Mouse (Mus musculus) macrophage (primary cell): ENCODE measurements around the gene Hk1. TPM values are rescaled to one million over a fixed set of nuclear protein-coding genes. Genes with fewer than 3 reads are reported as not detected.

Source experiments
- H3K27ac ChIP-seq: fragments of 350-480 bp; formaldehyde crosslinking; 2 replicates; pipeline ENCODE4 v1.9.0; 2021
- H3K36me3 ChIP-seq: fragments of 350-480 bp; formaldehyde crosslinking; 2 replicates; pipeline ENCODE4 v1.9.0; 2021; ENCODE audit errors: inconsistent target
- H3K4me3 ChIP-seq: fragments of 350-480 bp; formaldehyde crosslinking; 2 replicates; pipeline ENCODE4 v1.9.0; 2021; ENCODE audit errors: inconsistent target
- H3K79me2 ChIP-seq: fragments of 350-480 bp; formaldehyde crosslinking; 2 replicates; pipeline ENCODE4 v1.9.0; 2021; ENCODE audit errors: inconsistent target
- whole genome bisulfite sequencing: methylation state at CpG from one replicate; pipeline ENCODE4 v1.1.7; 2026; ENCODE audit warnings: inconsistent platforms; ENCODE audit not compliant: missing documents; 5-methylcytosine and 5-hydroxymethylcytosine counted together
- polyA plus RNA-seq: library from polyadenylated mRNA; stranded (reverse); fragments of 250-400 nt; gene quantifications from 3 replicates; pipeline ENCODE4 v1.2.4, GENCODE M21; 2018; ENCODE audit warnings: inconsistent platforms
- total RNA-seq, 78 experiments: library from RNA; depleted of rRNA; stranded (reverse); fragments of 250-400 nt; gene quantifications; 1 replicate in 9 of 78; 2 replicates in 24 of 78; 3 replicates in 43 of 78; 4 replicates in 2 of 78; pipeline ENCODE4 v1.2.4; 2018; ENCODE audit warnings: inconsistent platforms in 56 of 78

Hk1 gene
- 100 to 1,000 TPM in 5 of 26 experiments, 10 to 100 TPM in 21; 33.0 to 231 (median 68.5) TPM for total RNA-seq (2018; cell fraction: chromatin; rRNA removed)
- total RNA-seq (2018; cell fraction: cytosol; rRNA removed): 100 to 1,000 TPM in 10 of 26 experiments, 10 to 100 TPM in 16; 40.9 to 149 (median 85.6) TPM
- 100 to 1,000 TPM in 12 of 26 experiments, 10 to 100 TPM in 14; 28.4 to 169 (median 95.4) TPM for total RNA-seq (2018; cell fraction: nucleus; rRNA removed)
- 41.4 to 62.1 TPM (median 46.7 TPM) in 3 replicates for polyA plus RNA-seq

GRCm38 (mm10) chr10:62379808-62380207 lies at the start of gene Hk1:
Hk1 (minus strand) TSS chr10:62379908.
- Histone ChIP-seq H3K27ac (no peak within 1 kb of the TSS), H3K36me3 (no peaks in the 10 kb centered on the region), H3K4me3 (no peak within 1 kb of the TSS), H3K79me2 (no peaks in the 10 kb centered on the region)
- WGBS: 100% methylated on average over 1 of the region's 1 CpGs

- Histone ChIP-seq H3K4me3 (no peak overlapping the region), H3K36me3 (peaks cover 21% of the 10 kb centered on the region; the same call in 1 of the 2 replicates), H3K79me2 (no peaks in the 10 kb centered on the region), H3K27ac (no peak overlapping the region)
- 80% methylated on average over 8 of the region's 9 CpGs for WGBS
These were observed 45.6 kb upstream of the Hk1 start for GRCm38 (mm10) chr10:62425081-62425871.

- Histone ChIP-seq H3K4me3 (no peak within 1 kb of the TSS), H3K79me2 (no peaks in the 10 kb centered on the region), H3K27ac (no peak within 1 kb of the TSS), H3K36me3 (no peaks in the 10 kb centered on the region)
- 84% methylated on average over 15 of the region's 15 CpGs for WGBS
These were observed 42.5 kb upstream of the Hk1 start, which contains the start of gene Hkdc1 for GRCm38 (mm10) chr10:62422255-62422654. Hkdc1 (minus strand) TSS chr10:62422491.

GRCm38 (mm10) chr10:62421127-62421526 lies 41.4 kb upstream of the Hk1 start:
- WGBS: 91% methylated on average over 3 of the region's 3 CpGs
- Histone ChIP-seq H3K36me3 (no peaks in the 10 kb centered on the region), H3K27ac (no peak overlapping the region), H3K79me2 (no peaks in the 10 kb centered on the region), H3K4me3 (no peak overlapping the region)

- H3K79me2 ChIP-seq: no peaks in the 10 kb centered on the region
- no peak overlapping the region for H3K4me3 ChIP-seq
- H3K36me3 ChIP-seq: no peaks in the 10 kb centered on the region
- WGBS: 55% methylated on average over 6 of the region's 6 CpGs
- H3K27ac ChIP-seq: no peak overlapping the region
These were observed 40.7 kb upstream of the Hk1 start for GRCm38 (mm10) chr10:62420399-62420798.

- H3K27ac ChIP-seq: no peak overlapping the region
- H3K79me2 ChIP-seq: no peaks in the 10 kb centered on the region
- H3K4me3 ChIP-seq: no peak overlapping the region
- H3K36me3 ChIP-seq: no peaks in the 10 kb centered on the region
- WGBS: 99% methylated on average over 5 of the region's 5 CpGs
These were observed 39.7 kb upstream of the Hk1 start for GRCm38 (mm10) chr10:62419422-62419821.

GRCm38 (mm10) chr10:62418831-62419356 lies 39.2 kb upstream of the Hk1 start:
- H3K27ac ChIP-seq: no peak overlapping the region
- H3K79me2 ChIP-seq: no peaks in the 10 kb centered on the region
- H3K36me3 ChIP-seq: no peaks in the 10 kb centered on the region
- WGBS: 96% methylated on average over 7 of the region's 7 CpGs
- no peak overlapping the region for H3K4me3 ChIP-seq

- H3K27ac ChIP-seq: no peak overlapping the region
These were observed 33.9 kb upstream of the Hk1 start for GRCm38 (mm10) chr10:62413606-62413982.

GRCm38 (mm10) chr10:62412906-62413605 lies 33.3 kb upstream of the Hk1 start:
- no peak overlapping the region for H3K27ac ChIP-seq
- no peaks in the 10 kb centered on the region for H3K79me2 ChIP-seq
- WGBS: 61% methylated on average over 8 of the region's 8 CpGs
- H3K4me3 ChIP-seq: no peak overlapping the region
- no peaks in the 10 kb centered on the region for H3K36me3 ChIP-seq

More at GRCm38 (mm10) chr10:62413606-62413982, 33.9 kb upstream of the Hk1 start:
- Histone ChIP-seq H3K4me3 (no peak overlapping the region), H3K79me2 (no peaks in the 10 kb centered on the region), H3K36me3 (no peaks in the 10 kb centered on the region)
- WGBS: 51% methylated on average over 4 of the region's 4 CpGs

GRCm38 (mm10) chr10:62411431-62412410 lies 32.0 kb upstream of the Hk1 start:
- no peaks in the 10 kb centered on the region for H3K79me2 ChIP-seq
- H3K36me3 ChIP-seq: no peaks in the 10 kb centered on the region
- H3K4me3 ChIP-seq: no peak overlapping the region
- H3K27ac ChIP-seq: no peak overlapping the region
- WGBS: 79% methylated on average over 18 of the region's 19 CpGs

- Histone ChIP-seq H3K27ac (no peak overlapping the region), H3K79me2 (no peaks in the 10 kb centered on the region), H3K36me3 (no peaks in the 10 kb centered on the region), H3K4me3 (no peak overlapping the region)
- 5% methylated on average over 5 of the region's 5 CpGs for WGBS
These were observed 31.2 kb upstream of the Hk1 start for GRCm38 (mm10) chr10:62410943-62411342.

GRCm38 (mm10) chr10:62404901-62405300 lies 25.2 kb upstream of the Hk1 start:
- H3K36me3 ChIP-seq: no peaks in the 10 kb centered on the region
- no peaks in the 10 kb centered on the region for H3K79me2 ChIP-seq
- WGBS: 62% methylated on average over 14 of the region's 14 CpGs
- H3K4me3 ChIP-seq: no peak overlapping the region
- H3K27ac ChIP-seq: no peak overlapping the region

- WGBS: 83% methylated on average over 17 of the region's 19 CpGs
- H3K4me3 ChIP-seq: no peak overlapping the region
These were observed 22.0 kb upstream of the Hk1 start for GRCm38 (mm10) chr10:62401641-62402111.

GRCm38 (mm10) chr10:62383011-62383410 lies 3.3 kb upstream of the Hk1 start:
- Histone ChIP-seq H3K27ac (no peak overlapping the region), H3K79me2 (no peaks in the 10 kb centered on the region), H3K4me3 (no peak overlapping the region), H3K36me3 (no peaks in the 10 kb centered on the region)
- WGBS: 87% methylated on average over 3 of the region's 3 CpGs

More at GRCm38 (mm10) chr10:62401641-62402111, 22.0 kb upstream of the Hk1 start:
- Histone ChIP-seq H3K36me3 (no peaks in the 10 kb centered on the region), H3K27ac (no peak overlapping the region), H3K79me2 (no peaks in the 10 kb centered on the region)
